Mouse (Mus musculus) liver, adult 2 months (tissue): ENCODE measurements at regions not wholly inside any gene's neighbourhood (a gene's known extent, or its start where the extent isn't known, plus 50 kb on each side); places are given as distances from the start of the nearest gene placed in this dataset.

Source experiments
- CTCF ChIP-seq: fragments of 200-500 bp; IDR thresholded peaks from 2 replicates; pipeline ENCODE4 v1.5.1; 2011; ENCODE audit warnings: low read depth, low read length, control low read depth
- POLR2A ChIP-seq: fragments of 200-500 bp; IDR thresholded peaks from 2 replicates; pipeline ENCODE4 v1.6.1; 2011; ENCODE audit warnings: low read length, control low read depth; ENCODE audit not compliant: insufficient read depth; ENCODE audit errors: extremely low read depth

DNA sequence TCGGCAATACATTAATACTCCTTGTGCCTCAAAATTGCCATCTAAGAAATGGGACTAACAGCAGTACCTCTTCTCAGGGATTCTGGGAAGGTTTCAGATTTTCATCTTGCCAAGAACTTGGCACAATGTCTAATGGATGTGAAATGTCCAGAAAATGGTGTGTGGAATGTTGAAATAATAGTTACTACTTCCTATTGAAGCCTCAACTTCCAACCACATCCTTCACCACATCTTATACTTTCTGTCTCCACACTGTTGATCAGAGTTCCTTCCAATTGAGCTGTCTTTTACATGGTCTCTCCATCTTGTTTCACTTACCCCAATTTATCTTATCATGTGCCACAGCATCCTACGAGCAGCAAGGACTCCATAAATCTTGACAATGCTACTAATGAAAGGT is 122.3 kb upstream of the Fmo9 start:
- TF ChIP-seq CTCF: no peak
- no peak for TF ChIP-seq POLR2A
